In the genomic region with DNA sequence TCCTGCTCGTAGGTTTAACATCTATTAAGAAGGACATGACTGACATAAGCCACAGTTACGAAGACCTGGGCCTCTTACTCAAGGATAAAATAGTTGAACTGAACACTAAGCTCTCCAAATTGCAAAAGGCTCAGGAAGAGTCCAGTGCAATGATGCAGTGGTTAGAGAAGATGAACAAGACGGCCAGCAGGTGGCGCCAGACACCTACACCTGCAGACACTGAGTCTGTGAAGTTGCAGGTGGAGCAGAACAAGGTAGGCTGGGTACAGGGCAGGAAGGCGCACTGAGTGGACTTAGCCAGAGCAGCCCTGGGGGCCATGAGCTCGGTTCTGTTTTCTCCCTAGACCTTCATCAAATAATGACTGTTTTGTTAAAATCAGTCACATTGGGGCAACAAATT, we compare ENCODE assay signal across 8 mouse cellular contexts.
DNase-seq lines count a peak whose midpoint lies in the region; ATAC-seq and TF ChIP-seq lines count a peak whose summit lies in the region.

No protein-coding gene starts in this region.

- WGBS in intestine, postnatal 0 days, result 27% methylated on average over 6 of the region's 6 CpGs
- 35% methylated on average over 6 of the region's 6 CpGs for WGBS in midbrain, embryonic 13.5 days

- intact Hi-C loops in left cerebral cortex, postnatal 36 days (cut with DNase I), result loop anchor here (1.0 to 10.0 kb wide), 3 partner anchors 56 to 216 kb away; partner anchors contain the start of genes Ccdc115 and Imp4

- H3K9me3 ChIP-seq in intestine, postnatal 0 days (ENCODE audit: control insufficient read depth), result no peaks in the 10 kb centered on the region
- no peaks in the 10 kb centered on the region for H3K9me3 ChIP-seq in midbrain, embryonic 13.5 days

- H3K4me1 ChIP-seq in intestine, postnatal 0 days (replicated peaks; ENCODE audit: control insufficient read depth, insufficient read depth, low read length), result no peaks in the 10 kb centered on the region
- no peaks in the 10 kb centered on the region for H3K4me1 ChIP-seq in midbrain, embryonic 13.5 days (replicated peaks)

- no peaks in the 10 kb centered on the region for H3K27me3 ChIP-seq in intestine, postnatal 0 days (replicated peaks; ENCODE audit: control insufficient read depth, insufficient read depth, low read length)
- peaks cover 10% of the 10 kb centered on the region; the same call in 1 of the 2 replicates for H3K27me3 ChIP-seq in midbrain, embryonic 13.5 days

- H3K27ac ChIP-seq in intestine, postnatal 0 days (ENCODE audit: low read depth, low read length), result no peak overlapping the region
- H3K27ac ChIP-seq in midbrain, embryonic 13.5 days, result no peak overlapping the region

- ATAC-seq in intestine, postnatal 0 days, result peak; percentile 59; the same call in 1 of the 2 replicates
- ATAC-seq in midbrain, embryonic 13.5 days, result peak; percentile 91
- ATAC-seq in erythroid progenitor cell, adult 5-6 weeks (replicated peaks; ENCODE audit: low FRiP score, poor library complexity, severe bottlenecking), result no peak; the same call in 1 of the 2 replicates

- no peak overlapping the region for H3K9ac ChIP-seq in intestine, postnatal 0 days (ENCODE audit: low read depth, low read length)
- no peak overlapping the region for H3K9ac ChIP-seq in midbrain, embryonic 13.5 days (replicated peaks)

- DNase-seq in adipocyte (ENCODE audit: low spot score), result peak; percentile 80
- peak; percentile 61 to 75 for DNase-seq in cerebellum, postnatal 4 days (ENCODE audit: low spot score in 2 of 2)
- peak; percentile 81 for DNase-seq in gastrocnemius, postnatal 10 days
- DNase-seq in left cerebral cortex, postnatal 36 days (ENCODE audit: low spot score in 2 of 2), result peak; percentile 61 to 71
- DNase-seq in spleen, adult 12 weeks (ENCODE audit: low spot score), result peak; percentile 48

- no peak overlapping the region for H3K4me2 ChIP-seq in intestine, postnatal 0 days (replicated peaks; ENCODE audit: low read depth)
- H3K4me2 ChIP-seq in midbrain, embryonic 13.5 days (replicated peaks), result no peak overlapping the region

- peaks cover 45% of the 10 kb centered on the region for H3K36me3 ChIP-seq in intestine, postnatal 0 days (ENCODE audit: control insufficient read depth, insufficient read depth)
- H3K36me3 ChIP-seq in midbrain, embryonic 13.5 days, result peaks cover 41% of the 10 kb centered on the region

- peak; percentile 98 for TF ChIP-seq CTCF in intestine, postnatal 0 days (IDR thresholded peaks at IDR 0.05; ENCODE audit: low read depth)

- H3K4me3 ChIP-seq in intestine, postnatal 0 days (ENCODE audit: low read depth, low read length), result no peak overlapping the region
- no peak overlapping the region for H3K4me3 ChIP-seq in midbrain, embryonic 13.5 days (replicated peaks)
